Mouse (Mus musculus) embryonic facial prominence, embryonic 15.5 days (tissue): Measurements from ENCODE around the gene Ibsp. TPM values are rescaled to one million over a fixed set of nuclear protein-coding genes. Genes with fewer than 3 reads are reported as not detected.

ENCODE experiments used
- ATAC-seq: fragments of 200-750 bp; cut with Nextera tagmentation; 2 replicates; pipeline ENCODE4 v1.8.0; 2017; ENCODE audit warnings: low read depth, moderate TSS enrichment; ENCODE audit not compliant: insufficient number of reproducible peaks, low FRiP score, low TSS enrichment
- H3K27ac ChIP-seq: fragments of 300-500 bp; sonication (generic); replicated peaks from 2 replicates; pipeline ENCODE4 v1.5.1; 2015; ENCODE audit warnings: mild to moderate bottlenecking, inconsistent platforms
- H3K27me3 ChIP-seq: fragments of 300-500 bp; sonication (generic); 2 replicates; pipeline ENCODE4 v1.6.1; 2015; ENCODE audit warnings: inconsistent platforms
- H3K36me3 ChIP-seq: fragments of 300-500 bp; sonication (generic); 2 replicates; pipeline ENCODE4 v1.6.1; 2015; ENCODE audit warnings: mild to moderate bottlenecking, inconsistent platforms
- H3K4me1 ChIP-seq: fragments of 300-500 bp; sonication (generic); 2 replicates; pipeline ENCODE4 v1.6.1; 2015; ENCODE audit warnings: inconsistent platforms
- H3K4me2 ChIP-seq: fragments of 300-500 bp; sonication (generic); replicated peaks from 2 replicates; pipeline ENCODE4 v1.6.1; 2015; ENCODE audit warnings: mild to moderate bottlenecking, inconsistent platforms
- H3K4me3 ChIP-seq: fragments of 300-500 bp; sonication (generic); replicated peaks from 2 replicates; pipeline ENCODE4 v1.5.1; 2015; ENCODE audit warnings: mild to moderate bottlenecking, inconsistent platforms
- H3K9ac ChIP-seq: fragments of 300-500 bp; sonication (generic); 2 replicates; pipeline ENCODE4 v1.6.1; 2015; ENCODE audit warnings: inconsistent platforms
- H3K9me3 ChIP-seq: fragments of 300-500 bp; sonication (generic); replicated peaks from 2 replicates; pipeline ENCODE4 v1.6.1; 2016; ENCODE audit warnings: inconsistent platforms
- WGBS: fragments of 180-500 bp; shearing (Covaris S2); methylation state at CpG from one replicate; pipeline ENCODE4 v1.1.7; 2015; 5-methylcytosine and 5-hydroxymethylcytosine counted together
- polyA plus RNA-seq: library from polyadenylated mRNA; unstranded; fragments of >200 nt; fragmentation: Nextera tagmentation; extraction: Ambion mirVana; gene quantifications from 2 replicates; pipeline ENCODE4 v1.2.1, GENCODE M21; 2015

Gene Ibsp
- polyA plus RNA-seq, 1 experiment from 2014 or later = 848 TPM

DNA sequence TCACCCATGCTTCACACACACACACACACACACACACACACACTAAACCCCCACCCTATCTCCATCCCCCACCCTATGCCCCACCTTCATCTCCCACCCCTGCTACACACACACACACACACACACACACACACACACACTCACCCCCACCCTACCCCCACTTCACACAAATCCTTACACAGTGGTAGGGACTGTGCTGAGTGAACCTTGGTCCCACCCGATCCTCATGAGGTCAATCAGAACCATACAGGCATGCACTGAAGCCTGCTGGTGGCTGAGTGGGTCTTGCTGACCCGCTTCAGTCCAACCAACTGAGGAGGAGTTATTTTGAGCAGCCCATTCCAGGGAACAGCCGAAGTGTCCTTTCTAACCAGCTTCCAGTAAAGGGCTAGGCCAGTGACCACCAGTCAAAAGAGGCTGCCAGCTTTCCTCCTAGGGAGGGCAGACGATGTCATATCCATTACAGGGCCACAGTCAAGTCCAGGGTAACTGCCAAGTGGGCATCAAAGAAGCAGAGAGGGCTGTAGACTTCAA is 29.4 kb downstream of the Ibsp start:
- H3K4me2 ChIP-seq = no peak overlapping the region
- H3K4me3 ChIP-seq = no peak overlapping the region
- no peaks in the 10 kb centered on the region for H3K36me3 ChIP-seq
- H3K27me3 ChIP-seq = no peaks in the 10 kb centered on the region
- peak; percentile 47; the same call in 1 of the 2 replicates for ATAC-seq
- no peaks in the 10 kb centered on the region for H3K9me3 ChIP-seq
- H3K4me1 ChIP-seq = peaks cover 4% of the 10 kb centered on the region; the same call in 1 of the 2 replicates
- 67% methylated on average over 4 of the region's 4 CpGs for WGBS
- no peak overlapping the region for H3K9ac ChIP-seq
- no peak overlapping the region for H3K27ac ChIP-seq

DNA sequence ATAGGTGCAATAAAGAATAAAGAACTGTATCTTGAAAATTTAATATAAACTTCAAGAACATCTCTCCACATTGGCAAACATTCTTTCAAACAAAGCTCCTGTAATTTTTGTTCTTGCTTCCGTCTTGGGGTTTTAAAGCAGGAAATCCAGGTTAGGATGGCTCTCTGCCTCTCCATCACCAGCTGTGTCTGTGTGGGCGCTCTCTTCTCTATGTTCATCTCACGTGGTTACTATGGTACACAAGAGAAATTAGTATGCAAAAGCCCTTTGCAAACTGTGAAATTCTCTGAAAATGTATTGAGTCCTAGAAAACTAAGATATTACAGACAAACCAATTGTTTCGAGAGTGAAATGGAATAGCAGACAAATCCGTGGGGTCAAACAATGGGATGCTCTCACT is 30.4 kb downstream of the Ibsp start:
- Histone ChIP-seq H3K4me2 (no peak overlapping the region), H3K36me3 (no peaks in the 10 kb centered on the region), H3K9me3 (no peaks in the 10 kb centered on the region), H3K27me3 (no peaks in the 10 kb centered on the region), H3K9ac (no peak overlapping the region), H3K4me1 (peaks cover 4% of the 10 kb centered on the region; the same call in 1 of the 2 replicates), H3K27ac (no peak overlapping the region), H3K4me3 (no peak overlapping the region)
- WGBS = 70% methylated on average over 5 of the region's 5 CpGs
- no peak for ATAC-seq

DNA sequence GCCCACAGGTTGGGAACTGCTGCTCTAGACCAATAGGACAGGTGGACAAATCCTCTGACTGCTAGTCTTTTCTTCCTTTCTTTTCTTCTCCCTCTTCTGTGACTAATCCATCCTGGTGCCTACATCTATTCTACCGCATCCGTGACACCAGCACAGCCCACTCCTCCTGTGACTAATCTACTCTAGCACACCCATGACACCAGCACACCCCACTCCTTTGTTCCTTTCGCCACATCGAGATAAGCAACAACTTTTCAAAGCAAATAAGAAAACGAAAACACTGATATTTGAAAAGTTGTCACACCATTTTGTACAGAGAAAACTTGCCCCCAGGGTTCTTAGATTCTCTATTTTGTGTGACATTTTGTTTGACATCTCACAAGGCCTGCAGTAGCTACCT is 31.1 kb downstream of the Ibsp start:
- 70% methylated on average over 5 of the region's 5 CpGs for WGBS
- H3K9ac ChIP-seq = no peak overlapping the region
- H3K4me2 ChIP-seq = no peak overlapping the region
- no peaks in the 10 kb centered on the region for H3K9me3 ChIP-seq
- no peak overlapping the region for H3K27ac ChIP-seq
- no peak for ATAC-seq
- H3K4me1 ChIP-seq = peaks cover 4% of the 10 kb centered on the region; the same call in 1 of the 2 replicates
- no peaks in the 10 kb centered on the region for H3K27me3 ChIP-seq
- no peak overlapping the region for H3K4me3 ChIP-seq
- no peaks in the 10 kb centered on the region for H3K36me3 ChIP-seq

DNA sequence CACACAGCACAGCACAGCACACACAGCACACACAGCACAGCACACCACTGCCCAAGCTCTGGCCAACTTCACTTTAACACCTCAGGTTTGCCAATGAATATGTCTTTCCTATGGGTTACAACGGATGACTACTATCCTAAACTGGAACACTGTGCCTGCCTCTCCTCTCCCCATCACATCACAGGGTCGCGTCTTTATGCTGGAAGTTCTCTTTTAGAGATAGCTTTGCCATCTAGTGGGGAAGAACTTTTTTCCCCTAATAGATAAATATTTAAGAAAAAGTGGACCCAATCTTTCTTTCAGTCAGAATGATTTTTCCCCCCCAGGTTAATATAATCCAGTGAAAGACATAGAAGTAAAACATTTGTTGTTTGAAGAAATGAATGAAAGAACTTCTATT is 33.3 kb downstream of the Ibsp start:
- H3K27ac ChIP-seq = no peak overlapping the region
- peaks cover 4% of the 10 kb centered on the region; the same call in 1 of the 2 replicates for H3K4me1 ChIP-seq
- H3K4me2 ChIP-seq = no peak overlapping the region
- no peaks in the 10 kb centered on the region for H3K9me3 ChIP-seq
- no peaks in the 10 kb centered on the region for H3K36me3 ChIP-seq
- H3K4me3 ChIP-seq = no peak overlapping the region
- ATAC-seq = no peak
- no peaks in the 10 kb centered on the region; the same call in 1 of the 2 replicates for H3K27me3 ChIP-seq
- no peak overlapping the region for H3K9ac ChIP-seq
- 53% methylated on average over 3 of the region's 3 CpGs for WGBS

DNA sequence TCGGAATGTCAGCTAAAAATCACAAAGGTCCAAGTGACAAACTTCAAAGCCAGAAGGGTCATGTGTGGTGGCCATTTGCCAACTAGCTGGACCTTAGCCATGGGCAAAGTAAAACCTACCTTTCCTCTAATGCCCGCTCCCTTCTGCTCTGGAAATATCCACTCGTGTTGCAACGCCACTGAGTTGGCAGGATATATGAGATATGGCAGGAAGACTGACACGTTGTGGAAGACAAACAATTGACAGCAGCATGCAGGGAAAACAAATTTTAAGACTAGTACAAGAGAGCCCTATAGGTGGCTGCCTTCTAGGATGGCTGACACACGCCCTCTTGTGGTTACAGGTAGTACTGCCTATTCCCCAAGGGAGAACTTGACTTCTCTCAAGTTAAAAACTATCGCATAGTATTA is 34.3 kb downstream of the Ibsp start:
- ATAC-seq = no peak
- no peak overlapping the region for H3K9ac ChIP-seq
- H3K4me1 ChIP-seq = peaks cover 4% of the 10 kb centered on the region; the same call in 1 of the 2 replicates
- H3K27ac ChIP-seq = no peak overlapping the region
- 29% methylated on average over 7 of the region's 7 CpGs for WGBS
- H3K36me3 ChIP-seq = no peaks in the 10 kb centered on the region
- H3K27me3 ChIP-seq = no peaks in the 10 kb centered on the region; the same call in 1 of the 2 replicates
- H3K4me2 ChIP-seq = no peak overlapping the region; the same call in 1 of the 2 replicates
- no peaks in the 10 kb centered on the region for H3K9me3 ChIP-seq
- H3K4me3 ChIP-seq = no peak overlapping the region

DNA sequence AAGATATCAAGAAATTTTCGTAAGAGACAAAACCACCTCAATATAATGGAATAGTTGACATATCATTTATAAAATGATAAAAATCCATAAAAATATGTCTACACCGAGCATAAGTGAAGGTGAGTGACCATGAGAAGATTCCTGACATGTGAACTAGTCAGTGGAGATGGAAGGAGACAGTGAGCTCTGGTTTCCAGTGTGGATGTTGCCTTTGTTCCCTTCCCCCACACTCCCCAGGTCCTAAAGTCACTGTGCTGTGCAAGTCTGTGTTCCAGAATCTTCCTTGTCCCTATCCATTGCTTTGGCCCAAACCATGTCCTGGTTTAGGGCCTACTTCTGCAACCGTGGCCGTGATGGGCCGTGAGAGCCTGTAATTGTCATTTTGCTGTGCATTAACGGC is 34.7 kb downstream of the Ibsp start:
- Histone ChIP-seq H3K27me3 (no peaks in the 10 kb centered on the region; the same call in 1 of the 2 replicates), H3K9me3 (no peaks in the 10 kb centered on the region), H3K36me3 (no peaks in the 10 kb centered on the region), H3K27ac (no peak overlapping the region), H3K4me2 (no peak overlapping the region), H3K4me3 (no peak overlapping the region), H3K9ac (no peak overlapping the region), H3K4me1 (peaks cover 4% of the 10 kb centered on the region; the same call in 1 of the 2 replicates)
- ATAC-seq = no peak
- WGBS = 76% methylated on average over 6 of the region's 6 CpGs

DNA sequence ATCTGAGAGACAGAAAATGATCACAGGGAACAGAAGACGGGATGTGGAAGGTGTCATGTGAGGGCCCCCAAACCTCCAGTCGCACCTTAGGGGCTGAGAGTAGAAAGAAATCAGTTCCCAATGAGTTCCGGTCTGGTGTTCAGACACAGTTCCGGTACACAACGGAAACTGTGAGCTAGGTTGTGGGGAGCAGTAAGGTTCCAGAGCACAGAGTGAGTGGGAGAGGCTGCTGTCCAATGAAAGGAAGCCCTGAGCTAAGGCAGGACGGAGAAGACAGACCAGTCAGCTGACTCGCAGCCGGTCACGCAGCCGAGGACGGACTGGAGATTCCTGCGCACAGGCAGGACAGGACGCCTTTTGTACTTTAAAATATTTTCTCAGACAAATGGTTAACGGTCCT is 35.5 kb downstream of the Ibsp start:
- H3K9ac ChIP-seq = no peak overlapping the region
- no peaks in the 10 kb centered on the region for H3K36me3 ChIP-seq
- ATAC-seq = no peak
- H3K4me1 ChIP-seq = peaks cover 4% of the 10 kb centered on the region; the same call in 1 of the 2 replicates
- no peak overlapping the region for H3K4me2 ChIP-seq
- no peak overlapping the region for H3K27ac ChIP-seq
- H3K9me3 ChIP-seq = no peaks in the 10 kb centered on the region
- 75% methylated on average over 14 of the region's 14 CpGs for whole genome bisulfite sequencing
- no peak overlapping the region for H3K4me3 ChIP-seq
- H3K27me3 ChIP-seq = no peaks in the 10 kb centered on the region; the same call in 1 of the 2 replicates

DNA sequence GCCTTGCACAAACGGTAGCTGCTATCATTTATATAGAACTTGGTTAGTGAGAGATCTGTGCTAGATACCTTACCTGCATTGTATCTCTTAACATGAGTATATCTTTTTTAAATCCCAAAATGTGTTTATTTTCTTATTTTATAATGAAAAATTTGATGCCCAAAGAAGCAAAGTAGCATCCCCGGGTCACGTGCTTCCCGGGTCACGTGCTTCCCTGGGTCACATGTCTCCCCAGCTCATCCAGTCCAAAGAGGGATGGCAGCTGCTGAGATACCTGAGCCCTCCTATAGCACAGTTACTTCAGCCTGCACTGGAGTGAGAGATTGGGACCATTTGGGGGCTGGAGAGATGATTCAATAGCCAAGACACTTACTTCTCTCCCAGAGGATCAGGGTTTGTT is 37.0 kb downstream of the Ibsp start:
- Histone ChIP-seq H3K9me3 (no peaks in the 10 kb centered on the region), H3K9ac (no peak overlapping the region), H3K4me2 (no peak overlapping the region), H3K4me3 (no peak overlapping the region), H3K36me3 (no peaks in the 10 kb centered on the region), H3K27ac (no peak overlapping the region), H3K4me1 (peaks cover 4% of the 10 kb centered on the region; the same call in 1 of the 2 replicates), H3K27me3 (no peaks in the 10 kb centered on the region; the same call in 1 of the 2 replicates)
- WGBS = 84% methylated on average over 5 of the region's 5 CpGs
- no peak for ATAC-seq

DNA sequence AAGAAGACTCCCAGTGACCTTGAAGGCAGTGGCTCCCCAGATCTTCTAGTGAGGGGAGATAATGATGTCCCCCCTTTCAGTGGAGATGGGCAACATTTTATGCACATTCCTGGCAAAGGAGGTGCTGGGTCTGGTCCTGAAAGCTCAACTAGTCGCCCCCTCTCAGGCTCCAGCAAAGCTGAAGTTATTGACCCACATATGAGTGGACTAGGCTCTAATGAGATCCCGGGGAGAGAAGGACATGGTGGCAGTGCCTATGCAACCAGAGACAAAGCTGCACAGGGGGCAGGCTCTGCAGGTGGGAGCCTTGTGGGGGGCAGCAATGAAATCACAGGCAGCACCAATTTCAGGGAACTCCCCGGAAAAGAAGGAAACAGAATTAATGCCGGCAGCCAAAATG is 38.5 kb downstream of the Ibsp start:
- no peaks in the 10 kb centered on the region for H3K9me3 ChIP-seq
- no peak overlapping the region for H3K4me3 ChIP-seq
- no peaks in the 10 kb centered on the region for H3K36me3 ChIP-seq
- no peaks in the 10 kb centered on the region; the same call in 1 of the 2 replicates for H3K27me3 ChIP-seq
- H3K9ac ChIP-seq = no peak overlapping the region
- H3K4me2 ChIP-seq = no peak overlapping the region
- H3K27ac ChIP-seq = no peak overlapping the region
- ATAC-seq = no peak
- peaks cover 4% of the 10 kb centered on the region; the same call in 1 of the 2 replicates for H3K4me1 ChIP-seq
- whole genome bisulfite sequencing = 79% methylated on average over 4 of the region's 4 CpGs

DNA sequence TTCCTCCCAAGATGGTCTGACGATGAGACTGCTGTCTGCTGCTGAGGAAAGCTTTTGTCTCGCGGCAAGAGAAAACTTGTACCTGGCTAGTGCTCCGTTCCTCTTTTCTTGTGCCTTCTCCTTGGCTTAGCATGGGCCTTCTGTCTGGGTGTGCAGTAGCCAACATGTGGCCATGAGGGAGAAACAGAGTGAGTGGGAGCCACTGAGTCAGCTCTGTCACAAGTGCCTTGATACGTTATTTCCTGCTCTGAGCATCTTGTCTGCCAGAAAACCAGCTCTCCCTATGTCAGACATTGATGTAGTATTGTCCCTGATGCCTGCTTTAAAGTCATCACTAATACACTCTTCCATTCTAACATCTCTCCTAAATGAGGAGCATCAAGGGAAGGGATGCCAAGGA is 40.0 kb downstream of the Ibsp start:
- no peak for ATAC-seq
- H3K27ac ChIP-seq = no peak overlapping the region
- WGBS = 68% methylated on average over 5 of the region's 5 CpGs
- no peaks in the 10 kb centered on the region for H3K36me3 ChIP-seq
- no peak overlapping the region for H3K9ac ChIP-seq
- H3K4me3 ChIP-seq = no peak overlapping the region
- H3K4me1 ChIP-seq = no peaks in the 10 kb centered on the region
- H3K4me2 ChIP-seq = no peak overlapping the region
- H3K27me3 ChIP-seq = no peaks in the 10 kb centered on the region; the same call in 1 of the 2 replicates
- H3K9me3 ChIP-seq = no peaks in the 10 kb centered on the region

DNA sequence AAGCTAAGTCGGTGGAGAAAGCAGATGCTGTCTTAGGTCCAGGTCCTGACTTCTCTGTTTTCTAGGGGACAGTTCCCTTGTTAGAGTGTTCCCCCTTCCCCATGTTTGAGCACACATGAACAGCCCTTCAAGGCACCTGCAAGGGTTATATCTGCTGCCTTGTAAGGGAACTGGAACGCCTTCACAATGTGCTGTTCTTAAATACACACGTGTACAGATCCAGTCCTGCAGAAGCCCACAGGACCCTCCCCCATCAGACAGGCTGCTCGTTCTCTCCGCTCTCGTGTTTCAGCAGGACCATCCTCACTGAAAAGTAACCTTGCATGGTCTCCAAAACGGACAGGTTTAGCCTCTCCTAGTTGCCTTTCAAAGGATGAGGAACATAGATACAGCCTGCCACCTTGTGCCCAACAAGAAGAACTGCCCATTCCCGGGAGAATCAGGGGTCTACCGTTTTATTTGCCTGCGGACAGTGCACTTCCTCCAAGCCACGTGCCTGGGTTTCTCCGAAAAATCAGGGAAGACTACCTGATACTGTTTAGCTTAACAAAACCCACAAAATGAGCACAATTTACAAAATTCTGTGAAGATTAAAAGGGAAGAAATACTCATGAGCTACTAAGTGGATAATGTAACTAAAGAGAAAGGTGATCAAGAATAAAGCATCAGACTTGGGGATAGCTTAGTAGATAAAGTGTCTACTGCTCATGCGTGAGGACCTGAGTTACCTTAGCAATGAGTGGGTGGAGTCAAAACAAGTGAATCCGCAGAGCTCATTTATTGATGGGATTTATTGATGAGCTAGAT is 40.9 kb downstream of the Ibsp start:
- Histone ChIP-seq H3K4me3 (no peak overlapping the region), H3K4me2 (0 out of 2 replicates have a peak overlapping the region, but pooled peaks have one; percentile 21), H3K4me1 (no peaks in the 10 kb centered on the region), H3K9me3 (no peaks in the 10 kb centered on the region), H3K9ac (no peak overlapping the region), H3K36me3 (no peaks in the 10 kb centered on the region), H3K27me3 (no peaks in the 10 kb centered on the region; the same call in 1 of the 2 replicates), H3K27ac (no peak overlapping the region)
- ATAC-seq = no peak
- WGBS = 21% methylated on average over 14 of the region's 14 CpGs
